Mouse (Mus musculus) kidney, postnatal 10 days (tissue): ENCODE results near the gene Atxn1.
A peak's percentile ranks its signal among the peaks of the same experiment; 100 is the strongest.

ENCODE experiments used
- DNase-seq: peaks from one replicate; pipeline ENCODE4 v3.0.0; 2021; ENCODE audit warnings: mixed read lengths

Gene Atxn1

GRCm38 (mm10) chr13:45512531-45512930 lies 452.3 kb downstream of the Atxn1 start:
- peak; percentile 58 for DNase-seq

DNA sequence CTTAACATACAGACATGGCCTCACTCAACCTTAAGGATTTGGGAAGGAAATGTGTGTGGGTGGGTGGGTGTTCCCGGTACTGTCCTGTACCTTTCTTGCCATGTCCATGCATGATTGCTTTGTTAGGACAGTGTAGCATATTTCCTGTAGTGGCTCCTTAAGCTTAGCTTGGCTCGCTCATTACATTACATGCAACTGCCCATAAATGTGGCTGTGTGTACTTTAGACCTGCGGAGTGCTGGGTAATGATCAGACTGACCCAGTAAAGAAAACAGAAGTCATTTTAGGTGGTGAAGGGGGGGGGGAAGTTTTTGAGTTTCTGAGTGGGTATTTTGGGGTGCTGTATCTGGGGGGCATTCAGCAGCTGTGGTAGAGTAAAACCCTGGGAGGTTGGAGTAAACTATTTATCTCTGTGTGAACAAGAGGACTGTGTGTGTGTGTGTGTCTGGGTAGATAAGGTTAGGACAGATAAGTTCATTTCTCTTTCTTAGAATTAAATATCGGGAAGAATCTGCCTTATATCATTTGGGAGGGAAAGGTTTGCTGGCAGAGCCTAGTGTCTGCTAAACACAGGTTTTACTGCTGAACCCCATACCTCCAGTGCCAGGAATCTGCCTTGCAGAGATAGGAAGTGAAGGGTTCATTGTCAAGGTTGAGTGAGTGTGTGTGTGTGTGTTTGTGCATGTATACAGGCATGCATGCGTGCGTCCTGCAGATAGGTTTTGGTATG lies 452.9 kb downstream of the Atxn1 start:
- DNase-seq: no peak

GRCm38 (mm10) chr13:45509366-45509765 lies 455.4 kb downstream of the Atxn1 start:
- DNase-seq: no peak

DNA sequence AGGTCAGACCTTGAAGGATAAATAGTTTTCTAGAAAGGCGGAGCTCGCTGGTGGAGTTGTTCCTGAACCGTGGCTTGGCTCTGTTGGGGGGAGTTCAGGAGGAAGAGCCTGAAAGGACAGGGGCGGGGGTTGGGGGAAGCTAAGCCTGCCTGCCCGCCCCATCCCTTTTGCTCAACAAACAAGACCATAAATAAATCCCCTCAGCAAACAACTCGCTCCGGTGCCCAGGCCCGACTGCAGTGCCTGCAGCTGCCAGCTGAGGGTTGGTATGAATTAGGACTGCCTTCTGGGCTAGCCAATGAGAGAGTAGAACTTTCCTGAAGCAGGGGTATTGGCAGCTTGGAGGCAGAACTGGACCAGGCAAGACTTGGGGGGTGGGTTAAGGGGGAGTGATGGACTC lies 456.3 kb downstream of the Atxn1 start:
- DNase-seq: peak; percentile 83

GRCm38 (mm10) chr13:45507274-45508229 lies 457.3 kb downstream of the Atxn1 start, which contains the start of gene Gmpr:
Gmpr (plus strand) TSS chr13:45507444.
- DNase-seq: peak; percentile 92

GRCm38 (mm10) chr13:45505546-45505945 lies 459.3 kb downstream of the Atxn1 start:
- DNase-seq: no peak

GRCm38 (mm10) chr13:45502791-45503190 lies 462.0 kb downstream of the Atxn1 start:
- DNase-seq: no peak

DNA sequence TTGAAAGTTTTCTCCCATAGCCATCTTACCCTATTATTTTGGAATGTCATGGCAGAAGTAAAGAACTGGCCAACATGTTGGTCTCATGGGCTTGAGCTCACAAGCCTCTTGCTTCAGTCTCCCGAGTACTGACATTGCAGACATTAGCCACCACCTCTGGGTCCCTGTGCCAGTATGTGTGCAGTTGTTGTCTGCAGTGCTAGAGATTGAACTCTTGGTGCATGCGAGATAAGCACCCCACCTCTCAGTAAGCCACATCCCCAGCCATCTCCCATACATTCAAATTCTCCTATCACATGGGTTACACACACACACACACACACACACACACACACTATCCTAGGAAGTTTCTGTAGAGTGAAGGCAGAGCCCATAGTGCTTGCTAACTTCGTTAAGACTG lies 464.9 kb downstream of the Atxn1 start:
- DNase-seq: no peak
